Mouse (Mus musculus): ENCODE data around the gene Surf4.
A peak's percentile ranks its signal among the peaks of the same experiment; 100 is the strongest.

Gene Surf4

GRCm38 (mm10) chr2:26930390-26930789, 3.3 kb downstream of the Surf4 start:
- DNase-seq (ENCODE audit: low spot score), result peak; percentile 64

- no peak for DNase-seq (ENCODE audit: low spot score)
Observed at GRCm38 (mm10) chr2:26927745-26928476, 5.8 kb downstream of the Surf4 start.

- no peak for DNase-seq (ENCODE audit: low spot score)
Observed at GRCm38 (mm10) chr2:26921784-26922183, 11.9 kb downstream of the Surf4 start.

GRCm38 (mm10) chr2:26920190-26920855, 13.4 kb downstream of the Surf4 start:
- DNase-seq (ENCODE audit: low spot score), result no peak

GRCm38 (mm10) chr2:26919684-26920083, 14.0 kb downstream of the Surf4 start:
- DNase-seq (ENCODE audit: low spot score), result no peak

- no peak for DNase-seq (ENCODE audit: low spot score)
Observed at GRCm38 (mm10) chr2:26916738-26917137, 17.0 kb downstream of the Surf4 start.

GRCm38 (mm10) chr2:26915927-26916728, 17.6 kb downstream of the Surf4 start, which contains the start of the genes Surf2 and Surf1:
Surf2 (plus strand) TSS chr2:26916367.
Surf1 (minus strand) TSS chr2:26916530.
- DNase-seq (ENCODE audit: low spot score), result peak; percentile 64

GRCm38 (mm10) chr2:26914148-26914941, 19.4 kb downstream of the Surf4 start:
- DNase-seq (ENCODE audit: low spot score), result no peak

- no peak for DNase-seq (ENCODE audit: low spot score)
Observed at GRCm38 (mm10) chr2:26913416-26914147, 20.1 kb downstream of the Surf4 start.

GRCm38 (mm10) chr2:26912253-26912770, 21.4 kb downstream of the Surf4 start:
- no peak for DNase-seq (ENCODE audit: low spot score)

- DNase-seq (ENCODE audit: low spot score), result no peak
Observed at GRCm38 (mm10) chr2:26910994-26911765, 22.5 kb downstream of the Surf4 start.

GRCm38 (mm10) chr2:26910124-26910993, 23.4 kb downstream of the Surf4 start, which contains the start of the genes Med22 and Rpl7a:
Med22 (minus strand) TSS chr2:26910677.
Rpl7a (plus strand) TSS chr2:26910764.
- peak; percentile 100 for DNase-seq (ENCODE audit: low spot score)

- no peak for DNase-seq (ENCODE audit: low spot score)
Observed at GRCm38 (mm10) chr2:26909387-26909784, 24.3 kb downstream of the Surf4 start.

GRCm38 (mm10) chr2:26908710-26909386, 24.9 kb downstream of the Surf4 start:
- DNase-seq (ENCODE audit: low spot score), result no peak

- DNase-seq (ENCODE audit: low spot score), result no peak
Observed at GRCm38 (mm10) chr2:26907109-26907508, 26.6 kb downstream of the Surf4 start.

GRCm38 (mm10) chr2:26906431-26906830, 27.3 kb downstream of the Surf4 start:
- no peak for DNase-seq (ENCODE audit: low spot score)

GRCm38 (mm10) chr2:26905936-26906335, 27.8 kb downstream of the Surf4 start:
- no peak for DNase-seq (ENCODE audit: low spot score)

- DNase-seq (ENCODE audit: low spot score), result no peak
Observed at GRCm38 (mm10) chr2:26903311-26903710, 30.4 kb downstream of the Surf4 start.
